Mouse (Mus musculus) CH12.LX (cell line): Measurements from ENCODE around the gene Ccdc182. TPM values are rescaled to one million over a fixed set of nuclear protein-coding genes. Genes with fewer than 3 reads are reported as not detected.

Experiments
- DNase-seq: peaks from one replicate; pipeline ENCODE4 v3.0.0-alpha.2; 2013; ENCODE audit errors: extremely low read depth
- H3K27ac ChIP-seq: 2 replicates; pipeline ENCODE4 v1.5.1; 2012; ENCODE audit warnings: low read depth, mild to moderate bottlenecking, control low read depth, moderate library complexity; ENCODE audit not compliant: insufficient read depth
- H3K27me3 ChIP-seq: replicated peaks from 2 replicates; pipeline ENCODE3; 2012; ENCODE audit warnings: inconsistent platforms
- H3K36me3 ChIP-seq, 2 experiments: replicated peaks in 1 of 2; 2 replicates each; pipeline versions ENCODE3 to v1.6.1; 2012; ENCODE audit warnings: inconsistent platforms in 1 of 2, low read length in 1 of 2, mild to moderate bottlenecking in 1 of 2, mixed read lengths in 1 of 2, moderate library complexity in 1 of 2; ENCODE audit not compliant: control insufficient read depth in 1 of 2, insufficient read depth in 1 of 2
- H3K4me1 ChIP-seq, 2 experiments: 2 replicates each; pipeline ENCODE4 v1.6.1; 2012; ENCODE audit warnings: inconsistent platforms in 1 of 2, moderate library complexity in 1 of 2; ENCODE audit not compliant: insufficient read depth in 2 of 2, control insufficient read depth in 1 of 2
- H3K4me2 ChIP-seq: 2 replicates; pipeline ENCODE4 v1.6.1; 2012; ENCODE audit warnings: low read depth, mild to moderate bottlenecking, control low read depth; ENCODE audit not compliant: poor library complexity, insufficient read depth, severe bottlenecking
- H3K4me3 ChIP-seq, 3 experiments: fragments of 150-350 bp in 1 of 3; sonication (generic) in 1 of 3; replicated peaks in 1 of 3; 2 replicates each; pipeline versions ENCODE3 to v1.5.1; 2011 to 2012; ENCODE audit warnings: low read depth in 2 of 3, low read length in 2 of 3, mild to moderate bottlenecking in 2 of 3, moderate library complexity in 2 of 3, control low read depth in 1 of 3, improper control_type of control experiment in 1 of 3, inconsistent platforms in 1 of 3, mixed read lengths in 1 of 3; ENCODE audit not compliant: poor library complexity in 1 of 3
- H3K79me2 ChIP-seq: replicated peaks from 2 replicates; pipeline ENCODE4 v1.6.1; 2012; ENCODE audit warnings: mild to moderate bottlenecking, moderate library complexity; ENCODE audit not compliant: control insufficient read depth, poor library complexity, insufficient read depth, severe bottlenecking; ENCODE audit errors: extremely low read depth
- H3K9ac ChIP-seq: 2 replicates; pipeline ENCODE4 v1.6.1; 2012; ENCODE audit warnings: low read depth, mild to moderate bottlenecking, control low read depth, moderate library complexity; ENCODE audit not compliant: insufficient read depth
- H3K9me3 ChIP-seq: replicated peaks from 2 replicates; pipeline ENCODE3; 2012; ENCODE audit warnings: low read length, inconsistent platforms, mixed read lengths
- BHLHE40 ChIP-seq: IDR thresholded peaks from 2 replicates; pipeline ENCODE4 v1.6.1; 2011; ENCODE audit warnings: mild to moderate bottlenecking, low read depth, low read length, improper control_type of control experiment
- CHD2 ChIP-seq: IDR thresholded peaks from 2 replicates; pipeline ENCODE4 v1.6.1; 2011; ENCODE audit warnings: low read length, improper control_type of control experiment
- EP300 ChIP-seq: IDR thresholded peaks from 2 replicates; pipeline ENCODE4 v1.6.1; 2011; ENCODE audit warnings: low read length, improper control_type of control experiment
- IRF4 ChIP-seq: IDR thresholded peaks from 2 replicates; pipeline ENCODE4 v1.6.1; 2014; ENCODE audit warnings: low read depth, mild to moderate bottlenecking, inconsistent platforms, low read length, improper control_type of control experiment
- JUND ChIP-seq: conservative IDR thresholded peaks from 2 replicates; pipeline ENCODE4 v1.6.1; 2011; ENCODE audit warnings: low read depth, low read length, improper control_type of control experiment
- MAZ ChIP-seq: IDR thresholded peaks from 2 replicates; pipeline ENCODE4 v1.6.1; 2012; ENCODE audit warnings: low read depth, mild to moderate bottlenecking, inconsistent platforms, low read length, improper control_type of control experiment, moderate library complexity
- MEF2A ChIP-seq: IDR thresholded peaks from 2 replicates; pipeline ENCODE4 v1.6.1; 2014; ENCODE audit warnings: low read depth, mild to moderate bottlenecking, inconsistent platforms, low read length, improper control_type of control experiment, borderline replicate concordance
- MYC ChIP-seq: IDR thresholded peaks from 2 replicates; pipeline ENCODE4 v1.6.1; 2011; ENCODE audit warnings: low read depth, mild to moderate bottlenecking, improper control_type of control experiment, low read length
- NELFE ChIP-seq: IDR thresholded peaks from 2 replicates; pipeline ENCODE4 v1.6.1; 2011; ENCODE audit warnings: low read depth, low read length, improper control_type of control experiment
- NRF1 ChIP-seq: IDR thresholded peaks from 2 replicates; pipeline ENCODE4 v1.6.1; 2014; ENCODE audit warnings: low read depth, mild to moderate bottlenecking, inconsistent platforms, low read length, improper control_type of control experiment, moderate library complexity
- PAX5 ChIP-seq: IDR thresholded peaks from 2 replicates; pipeline ENCODE4 v1.6.1; 2012; ENCODE audit warnings: low read length, inconsistent platforms, mixed read lengths
- POLR2A ChIP-seq: IDR thresholded peaks from 2 replicates; pipeline ENCODE4 v1.6.1; 2011; ENCODE audit warnings: low read depth, mild to moderate bottlenecking, improper control_type of control experiment, low read length
- RCOR1 ChIP-seq: conservative IDR thresholded peaks from 2 replicates; pipeline ENCODE4 v1.6.1; 2012; ENCODE audit warnings: low read depth, mild to moderate bottlenecking, inconsistent platforms, low read length, improper control_type of control experiment
- SIN3A ChIP-seq: IDR thresholded peaks from 2 replicates; pipeline ENCODE4 v1.6.1; 2012; ENCODE audit warnings: low read length, improper control_type of control experiment, inconsistent platforms
- TCF12 ChIP-seq: IDR thresholded peaks from 2 replicates; pipeline ENCODE4 v1.6.1; 2014; ENCODE audit warnings: low read depth, mild to moderate bottlenecking, inconsistent platforms, low read length, improper control_type of control experiment
- ZNF384 ChIP-seq: IDR thresholded peaks from 2 replicates; pipeline ENCODE4 v1.6.1; 2012; ENCODE audit warnings: low read depth, low read length, improper control_type of control experiment, inconsistent platforms
- dilution Hi-C: fragments of 300-500 bp; cut with MboI; formaldehyde crosslinking; loops from 2 replicates; pipeline ENCODE4 v1.14.3; 2020; ENCODE audit warnings: low sequenced_read_pairs; ENCODE audit not compliant: extremely low pct_unique_long_range_greater_than_20kb, extremely low pct_ligation_motif_present
- in situ Hi-C: fragments of 300-500 bp; cut with MboI; formaldehyde crosslinking; loops from 3 replicates; pipeline ENCODE4 v1.14.3; 2019; ENCODE audit warnings: low sequenced_read_pairs, low pct_ligation_motif_present, low pct_unique_long_range_greater_than_20kb, mixed read lengths
- polyA plus RNA-seq: library from polyadenylated mRNA; unstranded; fragments of >175 nt; gene quantifications from 2 replicates; pipeline ENCODE4 v1.2.1, GENCODE M21; 2012; ENCODE audit warnings: low read depth; ENCODE audit not compliant: insufficient read length
- total RNA-seq, 2 experiments: library from RNA; depleted of rRNA; stranded (reverse); fragments of 300-350 nt in 1 of 2; fragments of >200 nt in 1 of 2; gene quantifications; 2 replicates each; pipeline ENCODE4 v1.2.3; 2012 to 2014

The Ccdc182 gene
- total and polyA plus RNA-seq, 3 experiments: not detected

DNA sequence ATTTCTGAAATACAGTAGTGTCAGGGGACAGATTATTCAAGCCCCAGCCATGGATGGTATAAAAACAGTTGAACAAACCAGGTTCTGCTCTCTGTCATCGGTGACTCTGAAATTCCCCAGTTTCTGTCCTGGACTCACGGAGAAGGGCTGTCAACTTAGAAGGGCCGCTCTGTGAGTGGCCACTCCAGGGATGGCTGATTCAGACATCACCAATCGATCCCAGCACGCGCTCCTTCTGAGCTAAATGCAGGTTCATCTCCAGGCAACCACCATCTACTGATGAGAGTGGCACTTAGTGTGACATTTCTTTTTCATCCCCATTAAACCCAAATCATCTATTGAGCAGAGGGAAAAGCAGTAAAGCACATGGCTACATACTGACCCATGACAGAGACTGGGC is 7.8 kb downstream of the Ccdc182 start:
- dilution Hi-C loops: no loop called here
- no peak overlapping the region for H3K4me2 ChIP-seq
- no peak overlapping the region for H3K9ac ChIP-seq
- H3K9me3 ChIP-seq: no peaks in the 10 kb centered on the region
- TF ChIP-seq MYC (no peak), MEF2A (no peak), RCOR1 (no peak), ZNF384 (no peak; the same call in 1 of the 2 replicates), CHD2 (no peak), IRF4 (no peak), BHLHE40 (no peak), EP300 (no peak)
- in situ Hi-C loops: no loop called here
- no peak overlapping the region for H3K27ac ChIP-seq
- no peaks in the 10 kb centered on the region for H3K36me3 ChIP-seq
- H3K4me3 ChIP-seq: no peak overlapping the region
- H3K4me1 ChIP-seq: no peaks in the 10 kb centered on the region
- DNase-seq: no peak
- H3K27me3 ChIP-seq: no peaks in the 10 kb centered on the region
- no peaks in the 10 kb centered on the region for H3K79me2 ChIP-seq

DNA sequence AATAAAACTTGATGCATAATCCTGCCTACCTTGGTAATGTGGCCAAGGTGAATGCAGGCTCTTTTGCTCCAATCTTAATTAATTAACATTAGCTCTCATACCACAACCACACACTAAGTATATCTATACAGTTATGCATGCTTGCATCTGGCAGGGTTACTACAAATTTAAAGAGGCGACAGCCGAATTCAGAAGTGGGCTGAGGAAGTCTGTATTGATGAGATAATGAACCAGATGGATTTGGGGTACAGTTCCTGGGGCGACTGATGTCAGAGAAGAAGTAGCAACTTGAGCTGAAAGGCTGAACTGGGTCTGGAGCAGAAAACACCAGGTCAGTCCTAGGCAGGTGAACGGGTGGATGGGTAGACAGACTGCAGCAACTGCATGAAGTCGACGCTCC is 11.9 kb downstream of the Ccdc182 start:
- no peak for DNase-seq
- no peak overlapping the region for H3K4me3 ChIP-seq
- TF ChIP-seq NELFE (no peak), SIN3A (no peak), TCF12 (no peak), NRF1 (no peak), IRF4 (no peak), BHLHE40 (no peak), PAX5 (no peak), JUND (no peak), POLR2A (no peak), MAZ (no peak)
- no peaks in the 10 kb centered on the region for H3K9me3 ChIP-seq
- H3K79me2 ChIP-seq: no peaks in the 10 kb centered on the region
- peaks cover 0 to 4% of the 10 kb centered on the region in 2 experiments; a peak in 2 of 4 replicates for H3K4me1 ChIP-seq
- no peaks in the 10 kb centered on the region for H3K36me3 ChIP-seq
- H3K9ac ChIP-seq: no peak overlapping the region
- in situ Hi-C loops: no loop called here
- H3K27ac ChIP-seq: no peak overlapping the region
- peaks cover 5% of the 10 kb centered on the region for H3K27me3 ChIP-seq
- H3K4me2 ChIP-seq: no peak overlapping the region
- dilution Hi-C loops: no loop called here
